Mouse (Mus musculus) small intestine, adult 2 months (tissue): ENCODE results near the gene Nfkbiz. TPM values are rescaled to one million over a fixed set of nuclear protein-coding genes. Genes with fewer than 3 reads are reported as not detected.

ENCODE experiments used
- H3K27ac ChIP-seq: fragments of 200-500 bp; 2 replicates; pipeline ENCODE4 v1.5.1; 2012; ENCODE audit warnings: low read depth, low read length, control low read depth, inconsistent platforms; ENCODE audit not compliant: insufficient read depth
- H3K27me3 ChIP-seq: fragments of 200-500 bp; 2 replicates; pipeline ENCODE4 v1.6.1; 2012; ENCODE audit warnings: mild to moderate bottlenecking, moderate library complexity, low read length, inconsistent platforms; ENCODE audit not compliant: control insufficient read depth, insufficient read depth
- H3K36me3 ChIP-seq: fragments of 200-500 bp; 2 replicates; pipeline ENCODE4 v1.6.1; 2012; ENCODE audit warnings: mild to moderate bottlenecking, low read length, control low read depth, inconsistent platforms; ENCODE audit not compliant: control insufficient read depth, insufficient read depth
- H3K4me1 ChIP-seq: fragments of 200-500 bp; 2 replicates; pipeline ENCODE4 v1.6.1; 2012; ENCODE audit warnings: low read length, inconsistent platforms, mixed read lengths; ENCODE audit not compliant: control insufficient read depth, insufficient read depth, insufficient read length
- H3K4me3 ChIP-seq: fragments of 200-500 bp; 2 replicates; pipeline ENCODE4 v1.5.1; 2012; ENCODE audit warnings: low read depth, mild to moderate bottlenecking, control low read depth, inconsistent platforms, low read length, moderate library complexity
- CTCF ChIP-seq: fragments of 200-500 bp; IDR thresholded peaks from 2 replicates; pipeline ENCODE4 v1.5.1; 2012; ENCODE audit warnings: low read depth, mild to moderate bottlenecking, control low read depth, inconsistent platforms, low read length, moderate library complexity, mixed read lengths; ENCODE audit not compliant: insufficient replicate concordance, insufficient read length; ENCODE audit errors: extremely low read depth
- POLR2A ChIP-seq: fragments of 200-500 bp; IDR thresholded peaks from 2 replicates; pipeline ENCODE4 v1.6.1; 2012; ENCODE audit warnings: low read depth, mild to moderate bottlenecking, control low read depth, inconsistent platforms, low read length, moderate library complexity
- WGBS: fragments of 180-500 bp; shearing (Covaris S2); methylation state at CpG from one replicate; pipeline ENCODE4 v1.1.7; 2018; 5-methylcytosine and 5-hydroxymethylcytosine counted together
- polyA plus RNA-seq: library from polyadenylated mRNA; depleted of rRNA; stranded (reverse); fragments of >200 nt; gene quantifications from 2 replicates; pipeline ENCODE4 v1.2.3, GENCODE M21; 2012

The Nfkbiz gene
- polyA plus RNA-seq, 1 experiment: 38.6 TPM

DNA sequence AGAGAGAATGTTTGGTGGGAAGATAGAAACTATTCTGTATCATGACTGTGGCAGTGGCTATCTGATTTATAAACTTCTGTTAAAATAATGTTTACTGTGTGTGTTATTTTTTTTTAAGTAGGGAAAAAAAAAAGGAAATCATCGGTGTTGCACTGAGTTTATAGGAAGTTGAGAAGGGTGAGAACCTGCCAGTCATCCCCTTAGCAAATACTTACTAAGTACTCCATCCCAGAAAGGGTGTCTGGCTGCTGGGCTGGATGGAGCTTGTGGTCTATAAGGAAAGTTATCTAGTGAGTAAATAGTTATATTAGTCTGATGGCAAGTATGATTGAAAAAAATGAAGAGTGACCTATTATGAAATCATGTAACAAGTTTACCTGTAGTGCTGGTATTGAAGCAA is 37.1 kb downstream of the Nfkbiz start:
- TF ChIP-seq CTCF (no peak), POLR2A (no peak)
- H3K4me1 ChIP-seq: no peaks in the 10 kb centered on the region
- H3K27ac ChIP-seq: no peak overlapping the region
- no peaks in the 10 kb centered on the region for H3K27me3 ChIP-seq
- WGBS: 74% methylated on average over 1 of the region's 1 CpGs
- H3K36me3 ChIP-seq: no peaks in the 10 kb centered on the region
- no peak overlapping the region for H3K4me3 ChIP-seq

DNA sequence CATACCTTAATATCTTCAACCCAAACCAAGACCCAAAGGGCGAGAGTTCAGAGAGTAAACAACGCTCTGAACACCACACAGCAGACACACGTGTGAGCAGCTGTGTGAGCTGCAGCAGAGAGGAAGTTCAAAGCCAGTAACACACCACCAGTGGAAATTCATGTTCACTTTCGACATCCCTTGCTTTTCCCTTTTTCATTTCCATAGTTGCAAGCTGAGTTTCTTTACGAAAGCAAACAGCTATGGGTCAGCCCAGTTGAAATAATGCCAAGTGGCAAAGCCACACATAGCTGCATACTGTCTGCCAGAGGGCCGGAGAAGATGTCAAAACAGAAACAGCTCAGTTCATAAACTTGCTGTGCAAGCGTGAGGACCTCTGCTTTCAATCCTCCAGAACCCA is 39.9 kb downstream of the Nfkbiz start:
- TF ChIP-seq POLR2A: no peak
- no peak for TF ChIP-seq CTCF
- 65% methylated on average over 7 of the region's 7 CpGs for WGBS
- H3K36me3 ChIP-seq: no peaks in the 10 kb centered on the region
- H3K27me3 ChIP-seq: no peaks in the 10 kb centered on the region
- no peak overlapping the region for H3K27ac ChIP-seq
- H3K4me1 ChIP-seq: no peaks in the 10 kb centered on the region
- no peak overlapping the region for H3K4me3 ChIP-seq

DNA sequence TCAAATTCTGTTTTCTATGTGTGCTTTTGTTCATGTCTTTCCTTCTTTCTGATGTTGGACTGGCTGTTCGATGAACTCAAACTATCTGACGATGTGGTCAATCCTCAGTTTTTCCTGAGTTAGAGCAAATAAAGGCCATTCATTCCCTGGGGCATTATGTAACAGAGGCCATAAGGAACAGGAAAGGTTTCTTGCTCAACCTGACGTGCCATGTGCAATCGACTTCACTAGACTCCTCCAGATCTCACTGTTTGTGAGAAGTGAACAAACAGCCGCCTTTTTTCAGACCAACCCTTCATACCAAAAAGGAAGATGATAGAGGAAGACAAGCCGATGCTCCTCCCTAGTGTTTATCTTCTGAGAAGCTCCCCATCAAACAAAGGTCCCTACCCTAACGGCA is 48.4 kb downstream of the Nfkbiz start:
- Histone ChIP-seq H3K4me1 (peaks cover 5% of the 10 kb centered on the region; the same call in 1 of the 2 replicates), H3K36me3 (no peaks in the 10 kb centered on the region), H3K4me3 (no peak overlapping the region), H3K27ac (no peak overlapping the region), H3K27me3 (no peaks in the 10 kb centered on the region)
- TF ChIP-seq CTCF (no peak), POLR2A (no peak)
- whole genome bisulfite sequencing: 82% methylated on average over 7 of the region's 7 CpGs

DNA sequence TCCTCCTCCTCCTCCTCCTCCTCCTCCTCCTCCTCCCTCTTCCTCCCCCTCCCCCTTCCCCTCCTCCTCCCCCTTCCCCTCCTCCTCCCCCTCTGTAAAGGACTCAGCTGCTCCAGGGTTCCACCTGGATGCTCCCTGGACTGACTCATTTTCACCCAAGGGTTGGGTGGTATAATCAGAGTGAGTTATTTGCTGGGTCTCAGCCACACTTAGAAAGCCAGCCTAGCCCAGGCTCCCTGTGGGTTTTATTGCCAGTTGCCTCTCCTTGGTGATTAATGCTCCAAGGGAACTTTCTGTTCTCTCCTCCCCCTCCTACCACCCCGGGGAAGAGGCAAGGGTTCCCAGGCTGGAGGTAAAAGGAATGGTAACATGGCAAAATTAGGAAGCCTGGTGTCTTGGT is 49.4 kb downstream of the Nfkbiz start:
- H3K27me3 ChIP-seq: no peaks in the 10 kb centered on the region
- no peak overlapping the region for H3K27ac ChIP-seq
- no peak for TF ChIP-seq CTCF
- TF ChIP-seq POLR2A: no peak
- H3K36me3 ChIP-seq: no peaks in the 10 kb centered on the region
- H3K4me1 ChIP-seq: peaks cover 5% of the 10 kb centered on the region; the same call in 1 of the 2 replicates
- WGBS: 6% methylated on average over 1 of the region's 1 CpGs
- no peak overlapping the region for H3K4me3 ChIP-seq

DNA sequence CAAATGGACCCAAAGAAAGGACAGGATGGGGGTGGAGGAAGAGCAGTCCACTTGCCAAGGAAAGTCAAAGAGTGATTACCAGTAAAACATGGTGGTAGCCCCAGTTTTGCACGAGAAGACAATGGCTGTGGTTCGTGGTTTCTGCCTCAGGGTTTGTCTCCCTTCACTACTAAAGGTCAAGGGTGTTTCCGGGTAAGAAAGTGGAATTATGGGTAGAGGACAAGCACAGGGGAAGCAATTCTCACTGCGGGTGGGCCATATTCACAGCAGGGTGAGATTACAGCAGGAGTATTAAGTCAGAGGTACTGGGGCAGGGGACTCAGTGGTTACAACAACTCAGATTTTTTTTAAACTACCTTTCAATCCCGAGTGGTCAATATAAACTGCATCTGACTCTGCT is 50.0 kb downstream of the Nfkbiz start:
- Histone ChIP-seq H3K27me3 (no peaks in the 10 kb centered on the region), H3K4me1 (peaks cover 5% of the 10 kb centered on the region; the same call in 1 of the 2 replicates), H3K4me3 (no peak overlapping the region), H3K36me3 (no peaks in the 10 kb centered on the region), H3K27ac (no peak overlapping the region)
- WGBS: 78% methylated on average over 5 of the region's 5 CpGs
- TF ChIP-seq CTCF: no peak
- TF ChIP-seq POLR2A: no peak

DNA sequence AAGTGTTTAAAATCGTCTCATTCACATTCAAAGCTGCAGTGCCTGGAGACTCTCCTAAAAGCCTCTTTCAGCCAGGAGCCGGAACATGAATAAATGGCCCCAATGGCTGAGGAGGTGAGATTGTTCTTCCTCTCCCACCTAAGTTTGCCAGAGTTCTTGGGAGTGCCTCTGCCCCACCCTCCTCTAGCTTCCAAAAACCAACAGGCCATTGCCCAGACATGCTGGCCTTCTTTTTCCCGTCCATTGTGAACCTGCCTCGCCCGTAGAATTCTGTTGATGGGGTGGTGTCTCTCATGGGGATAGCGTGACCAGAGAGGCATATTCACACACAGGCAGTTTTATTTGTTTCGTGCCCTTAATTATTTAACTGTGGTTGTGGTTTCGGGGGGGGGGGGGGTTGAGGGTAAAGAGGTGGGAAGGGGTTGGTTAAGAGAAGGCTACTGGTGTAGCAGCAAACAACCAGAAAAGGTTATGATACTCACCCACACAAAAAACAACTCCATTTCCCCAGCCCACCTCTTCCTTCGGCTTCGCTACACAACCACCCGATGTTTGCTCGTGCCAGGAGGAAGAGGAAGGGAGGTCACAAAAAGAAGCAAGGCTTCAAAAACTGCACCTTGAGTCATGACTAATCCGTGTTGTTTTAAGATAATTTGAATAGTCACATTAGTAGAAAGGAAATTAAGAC is 51.2 kb downstream of the Nfkbiz start:
- no peak overlapping the region for H3K27ac ChIP-seq
- H3K36me3 ChIP-seq: no peaks in the 10 kb centered on the region
- TF ChIP-seq CTCF (no peak), POLR2A (no peak)
- peaks cover 5% of the 10 kb centered on the region; the same call in 1 of the 2 replicates for H3K4me1 ChIP-seq
- no peaks in the 10 kb centered on the region for H3K27me3 ChIP-seq
- H3K4me3 ChIP-seq: no peak overlapping the region
- WGBS: 81% methylated on average over 13 of the region's 13 CpGs

DNA sequence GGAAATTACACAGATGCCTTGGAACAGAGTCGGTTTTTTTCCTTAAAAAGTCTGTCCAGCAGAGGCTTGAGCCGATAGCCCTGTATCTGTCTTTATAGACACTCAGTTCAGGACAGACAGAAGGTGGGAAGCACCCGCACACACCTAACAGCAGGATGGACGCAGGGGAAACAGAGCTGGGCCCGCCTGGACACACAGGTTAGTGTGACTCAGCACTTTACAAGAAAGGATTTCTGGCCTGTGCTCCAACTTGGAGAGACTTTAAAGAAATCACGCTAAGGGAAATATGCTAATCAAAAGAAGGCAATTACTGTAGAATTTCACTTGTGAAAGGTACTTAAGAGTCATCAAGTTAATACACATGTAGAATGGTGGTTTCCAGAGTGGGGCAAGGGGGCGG is 54.3 kb downstream of the Nfkbiz start:
- no peak overlapping the region for H3K27ac ChIP-seq
- TF ChIP-seq CTCF (no peak), POLR2A (no peak)
- H3K4me3 ChIP-seq: no peak overlapping the region
- no peaks in the 10 kb centered on the region for H3K27me3 ChIP-seq
- peaks cover 4% of the 10 kb centered on the region; the same call in 1 of the 2 replicates for H3K4me1 ChIP-seq
- H3K36me3 ChIP-seq: no peaks in the 10 kb centered on the region
- 82% methylated on average over 7 of the region's 7 CpGs for WGBS
